ENCODE assay signal across 13 mouse cellular contexts in the genomic region with DNA sequence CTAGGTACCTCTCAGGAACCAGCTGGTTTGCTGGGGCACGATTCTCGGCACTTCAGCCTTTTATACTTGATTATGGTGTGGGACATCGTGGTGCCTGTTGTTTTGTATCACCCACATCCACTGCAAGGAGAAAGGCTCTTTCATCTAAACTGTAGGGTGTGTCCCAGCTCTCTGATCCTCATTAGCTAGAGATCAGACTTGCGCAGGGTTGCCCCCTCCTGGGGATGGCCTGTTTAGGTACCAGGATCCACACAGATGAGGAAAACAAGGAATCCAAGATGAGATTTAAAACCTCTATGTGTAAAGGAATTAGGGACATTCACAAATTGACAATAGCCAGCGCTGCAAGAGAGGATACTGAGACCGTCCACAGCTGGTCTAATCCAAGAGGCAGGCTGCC. TPM values are rescaled to one million over a fixed set of nuclear protein-coding genes. Genes with fewer than 3 reads are reported as not detected.
A peak's percentile ranks its signal among the peaks of the same experiment; 100 is the strongest.
DNase-seq lines count a peak whose midpoint lies in the region; ATAC-seq and TF ChIP-seq lines count a peak whose summit lies in the region.
"Had no signal": no experiment of that assay in that cellular context is flagged by ENCODE, and none has a peak within 500 bp of the region (broad histone marks: within the 10 kb centered on the region; RNA-seq: fewer than 3 reads in every experiment).

No protein-coding gene starts in this region.

- 35% methylated on average over 6 of the region's 6 CpGs for WGBS in forebrain, embryonic 14.5 days
- 34% methylated on average over 6 of the region's 6 CpGs for WGBS in forebrain, embryonic 15.5 days

- H3K36me3 ChIP-seq in forebrain, embryonic 14.5 days (ENCODE audit: control insufficient read depth, insufficient read depth, low read length), result no peaks in the 10 kb centered on the region
- H3K36me3 ChIP-seq in forebrain, embryonic 15.5 days, result no peaks in the 10 kb centered on the region
- H3K36me3 ChIP-seq in ES-Bruce4 (ENCODE audit: control insufficient read depth, insufficient read depth, low read length, poor library complexity, severe bottlenecking), result no peaks in the 10 kb centered on the region
- H3K36me3 ChIP-seq: neural tube, embryonic 12.5 days had no signal

- no peaks in the 10 kb centered on the region for H3K27me3 ChIP-seq in forebrain, embryonic 14.5 days (replicated peaks; ENCODE audit: control insufficient read depth, insufficient read depth, low read length)
- H3K27me3 ChIP-seq in forebrain, embryonic 15.5 days, result no peaks in the 10 kb centered on the region
- no peaks in the 10 kb centered on the region for H3K27me3 ChIP-seq in ES-Bruce4 (ENCODE audit: control insufficient read depth, insufficient read depth, low read length, poor library complexity, severe bottlenecking)
- H3K27me3 ChIP-seq: neural tube, embryonic 12.5 days had no signal

- no peaks in the 10 kb centered on the region for H3K9me3 ChIP-seq in forebrain, embryonic 14.5 days (replicated peaks; ENCODE audit: control insufficient read depth, low read length)
- H3K9me3 ChIP-seq in forebrain, embryonic 15.5 days, result no peaks in the 10 kb centered on the region
- no peaks in the 10 kb centered on the region for H3K9me3 ChIP-seq in ES-Bruce4 (replicated peaks; ENCODE audit: control insufficient read depth, insufficient read depth, low read length, poor library complexity, severe bottlenecking)
- H3K9me3 ChIP-seq: neural tube, embryonic 12.5 days had no signal

- TF ChIP-seq CTCF in layer of hippocampus, adult 2 months (conservative IDR thresholded peaks at IDR 0.05), result peak; percentile 53
- peak; percentile 26 for TF ChIP-seq CTCF in ES-Bruce4 (IDR thresholded peaks at IDR 0.05; ENCODE audit: low read depth, low read length)

- intact Hi-C loops in left cerebral cortex, postnatal 36 days (cut with DNase I), result no loop called here

- H3K4me2 ChIP-seq in forebrain, embryonic 14.5 days (ENCODE audit: low read length), result peak overlapping the region; percentile 2; the same call in 1 of the 2 replicates
- no peak overlapping the region for H3K4me2 ChIP-seq in forebrain, embryonic 15.5 days (replicated peaks)
- H3K4me2 ChIP-seq: neural tube, embryonic 12.5 days had no signal

- TF ChIP-seq POLR2A in ES-Bruce4 (IDR thresholded peaks at IDR 0.05; ENCODE audit: insufficient read depth, low read length), result no peak

- DNase-seq in forebrain, embryonic 14.5 days (ENCODE audit: low spot score), result no peak
- DNase-seq in layer of hippocampus, adult 2 months (ENCODE audit: low spot score in 2 of 2), result no peak
- DNase-seq in layer of hippocampus, adult 8-10 months (ENCODE audit: low spot score in 2 of 2), result no peak
- peak; percentile 28 for DNase-seq in heart, postnatal 4 days
- no peak for DNase-seq in left cerebral cortex, postnatal 36 days (ENCODE audit: low spot score in 2 of 2)
- DNase-seq in adrenal gland, adult (ENCODE audit: inconsistent age in 2 of 2, low spot score in 1 of 2), result no peak
- DNase-seq: cerebellum, adult 2 months had no signal

- H3K27ac ChIP-seq in forebrain, embryonic 14.5 days (ENCODE audit: low read depth, low read length), result no peak overlapping the region
- H3K27ac ChIP-seq in forebrain, embryonic 15.5 days (replicated peaks), result no peak overlapping the region
- no peak overlapping the region for H3K27ac ChIP-seq in layer of hippocampus, adult 2 months
- H3K27ac ChIP-seq in ES-Bruce4 (ENCODE audit: insufficient read depth, low read length), result no peak overlapping the region
- H3K27ac ChIP-seq: left cerebral cortex, adult 2 months; neural tube, embryonic 12.5 days had no signal

- no peak overlapping the region for H3K9ac ChIP-seq in forebrain, embryonic 14.5 days (ENCODE audit: low read length)
- no peak overlapping the region for H3K9ac ChIP-seq in forebrain, embryonic 15.5 days (replicated peaks)
- no peak overlapping the region for H3K9ac ChIP-seq in ES-Bruce4 (ENCODE audit: low read depth, poor library complexity, severe bottlenecking)
- H3K9ac ChIP-seq: neural tube, embryonic 12.5 days had no signal

- no peak overlapping the region for H3K4me3 ChIP-seq in forebrain, embryonic 14.5 days (ENCODE audit: low read depth, low read length)
- H3K4me3 ChIP-seq in forebrain, embryonic 15.5 days, result no peak overlapping the region
- H3K4me3 ChIP-seq in layer of hippocampus, adult 2 months, result peak overlapping the region; percentile 22; the same call in 1 of the 2 replicates
- no peak overlapping the region for H3K4me3 ChIP-seq in ES-Bruce4 (ENCODE audit: low read depth, low read length)
- H3K4me3 ChIP-seq: left cerebral cortex, adult 2 months; neural tube, embryonic 12.5 days had no signal

- no peak for TF ChIP-seq EP300 in ES-Bruce4 (IDR thresholded peaks at IDR 0.05; ENCODE audit: insufficient read depth, low read depth, low read length)

- ATAC-seq in forebrain, embryonic 14.5 days, result no peak
- no peak for ATAC-seq in forebrain, embryonic 15.5 days (replicated peaks)
- ATAC-seq: activated CD4-positive, CD25-positive, alpha-beta regulatory T cell, adult 4 months had no signal

- H3K4me1 ChIP-seq in forebrain, embryonic 14.5 days (ENCODE audit: control insufficient read depth, insufficient read depth, low read length), result 0 out of 2 replicates have a peak, but pooled peaks cover 2% of the 10 kb centered on the region
- H3K4me1 ChIP-seq in forebrain, embryonic 15.5 days, result no peaks in the 10 kb centered on the region
- no peaks in the 10 kb centered on the region for H3K4me1 ChIP-seq in ES-Bruce4 (ENCODE audit: control insufficient read depth, insufficient read depth, low read length)
- H3K4me1 ChIP-seq: neural tube, embryonic 12.5 days had no signal

RNA-seq across cellular contexts. Expression of a gene that starts 14.6 kb away (rescaled TPM):
- polyA plus RNA-seq in forebrain, embryonic 14.5 days (2014; fragmentation: Nextera tagmentation; extraction: Ambion mirVana), result 1.5 and 2.1 TPM in 2 replicates
- polyA plus RNA-seq in forebrain, embryonic 15.5 days (2015; fragmentation: Nextera tagmentation; extraction: Ambion mirVana), result 1.1 and 1.5 TPM in 2 replicates
- total RNA-seq in layer of hippocampus, adult 2 months (2021), result 1 to 10 TPM; 3.1 to 3.5 TPM
- 1 to 10 TPM; 2.2 to 5.3 (median 3.7) TPM for total RNA-seq in layer of hippocampus, adult 8-10 months (2022)
- polyA plus RNA-seq in ES-Bruce4 (2011; ENCODE audit: insufficient read depth, insufficient read length, low read depth, missing spikeins), result 5.7 and 5.8 TPM in 2 replicates
- 10 to 100 TPM; 12.5 to 13.7 TPM for total RNA-seq in heart, postnatal 4 days (2021)
- under 1 TPM; 0.49 to 0.79 TPM for total RNA-seq in left cerebral cortex, postnatal 36 days (2021)
- total RNA-seq: granulocyte monocyte progenitor cell, adult 5-6 weeks had no signal

RNA-seq across cellular contexts. Expression of a gene that starts 42.1 kb away (rescaled TPM):
- 10.2 and 14.7 TPM in 2 replicates for polyA plus RNA-seq in forebrain, embryonic 14.5 days (2014; fragmentation: Nextera tagmentation; extraction: Ambion mirVana)
- 15.9 and 18.0 TPM in 2 replicates for polyA plus RNA-seq in forebrain, embryonic 15.5 days (2015; fragmentation: Nextera tagmentation; extraction: Ambion mirVana)
- 10 to 100 TPM; 23.0 to 24.5 TPM for total RNA-seq in layer of hippocampus, adult 2 months (2021)
- 10 to 100 TPM; 20.0 to 22.5 (median 20.9) TPM for total RNA-seq in layer of hippocampus, adult 8-10 months (2022)
- 12.7 and 14.9 TPM in 2 replicates for polyA plus RNA-seq in ES-Bruce4 (2011; ENCODE audit: insufficient read depth, insufficient read length, low read depth, missing spikeins)
- total RNA-seq in heart, postnatal 4 days (2021), result 1 to 10 TPM; 6.9 to 7.2 TPM
- 10 to 100 TPM; 19.3 to 19.7 TPM for total RNA-seq in left cerebral cortex, postnatal 36 days (2021)
